Mouse (Mus musculus): ENCODE measurements around the gene Rxrb.

DNA sequence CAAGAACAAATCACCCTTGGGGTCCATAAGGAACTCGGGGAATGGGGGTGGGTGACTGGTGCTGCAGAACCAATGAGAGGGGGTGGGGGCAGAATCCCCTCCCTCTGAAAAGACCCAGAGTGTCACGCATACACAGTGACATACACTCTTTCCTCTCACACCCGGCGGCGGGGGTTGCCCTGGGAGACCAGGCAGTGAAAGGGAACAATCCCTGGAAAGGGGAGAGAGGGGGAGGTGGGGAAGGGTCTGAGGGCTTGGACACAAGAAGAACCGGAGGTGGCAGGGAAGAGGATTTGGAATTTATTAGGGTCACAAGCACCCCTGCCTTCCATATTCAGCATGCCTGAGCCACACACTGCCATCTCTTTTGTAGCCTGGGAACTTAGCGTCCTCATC lies 5.9 kb upstream of the Rxrb start:
- TF ChIP-seq CTCF (IDR thresholded peaks at IDR 0.05; ENCODE audit: borderline replicate concordance, insufficient read depth, low read depth, low read length): no peak
- TF ChIP-seq POLR2A (IDR thresholded peaks at IDR 0.05; ENCODE audit: borderline replicate concordance, insufficient read depth, low read length): no peak
